In genomic region chr16:87128230-87128629, GRCm38 (mm10) we compare ENCODE assay signal across 8 mouse cellular contexts.
A peak's percentile ranks its signal among the peaks of the same experiment; 100 is the strongest.
DNase-seq lines count a peak whose midpoint lies in the region; ATAC-seq and TF ChIP-seq lines count a peak whose summit lies in the region.

No protein-coding gene starts in this region.

- H3K4me1 ChIP-seq in midbrain, embryonic 11.5 days (ENCODE audit: control insufficient read depth, insufficient read depth, low read length) = no peaks in the 10 kb centered on the region
- no peaks in the 10 kb centered on the region for H3K4me1 ChIP-seq in midbrain, embryonic 10.5 days
- no peaks in the 10 kb centered on the region for H3K4me1 ChIP-seq in forebrain, postnatal 0 days (ENCODE audit: insufficient read depth)
- no peaks in the 10 kb centered on the region for H3K4me1 ChIP-seq in neural tube, embryonic 12.5 days

- no peaks in the 10 kb centered on the region for H3K36me3 ChIP-seq in midbrain, embryonic 11.5 days (ENCODE audit: control insufficient read depth, insufficient read depth, low read length)
- H3K36me3 ChIP-seq in midbrain, embryonic 10.5 days = no peaks in the 10 kb centered on the region
- H3K36me3 ChIP-seq in forebrain, postnatal 0 days (ENCODE audit: insufficient read depth) = no peaks in the 10 kb centered on the region
- no peaks in the 10 kb centered on the region for H3K36me3 ChIP-seq in neural tube, embryonic 12.5 days

- no peak overlapping the region for H3K27ac ChIP-seq in midbrain, embryonic 11.5 days (ENCODE audit: low read depth, low read length)
- no peak overlapping the region for H3K27ac ChIP-seq in midbrain, embryonic 10.5 days (replicated peaks)
- no peak overlapping the region for H3K27ac ChIP-seq in forebrain, postnatal 0 days (ENCODE audit: low read depth, low read length)
- no peak overlapping the region for H3K27ac ChIP-seq in neural tube, embryonic 12.5 days

- 79% methylated on average over 13 of the region's 13 CpGs for WGBS in midbrain, embryonic 11.5 days
- 80% methylated on average over 13 of the region's 13 CpGs for WGBS in midbrain, embryonic 10.5 days
- 41% methylated on average over 13 of the region's 13 CpGs for WGBS in forebrain, postnatal 0 days
- 74% methylated on average over 13 of the region's 13 CpGs for WGBS in neural tube, embryonic 12.5 days

- no peak overlapping the region for H3K4me3 ChIP-seq in midbrain, embryonic 11.5 days (ENCODE audit: low read depth, low read length)
- H3K4me3 ChIP-seq in midbrain, embryonic 10.5 days = no peak overlapping the region
- peak overlapping the region; percentile 32 for H3K4me3 ChIP-seq in forebrain, postnatal 0 days (ENCODE audit: low read depth, low read length)
- no peak overlapping the region for H3K4me3 ChIP-seq in neural tube, embryonic 12.5 days

- TF ChIP-seq CTCF in forebrain, postnatal 0 days (IDR thresholded peaks at IDR 0.05; ENCODE audit: low read depth) = no peak

- H3K9me3 ChIP-seq in midbrain, embryonic 11.5 days (ENCODE audit: control insufficient read depth, low read length) = no peaks in the 10 kb centered on the region
- H3K9me3 ChIP-seq in midbrain, embryonic 10.5 days (replicated peaks) = no peaks in the 10 kb centered on the region
- H3K9me3 ChIP-seq in forebrain, postnatal 0 days (ENCODE audit: low read length) = no peaks in the 10 kb centered on the region
- H3K9me3 ChIP-seq in neural tube, embryonic 12.5 days = no peaks in the 10 kb centered on the region

- H3K4me2 ChIP-seq in midbrain, embryonic 11.5 days = no peak overlapping the region
- H3K4me2 ChIP-seq in forebrain, postnatal 0 days (ENCODE audit: low read depth) = peak overlapping the region; percentile 51
- H3K4me2 ChIP-seq in neural tube, embryonic 12.5 days (replicated peaks) = no peak overlapping the region

- intact Hi-C loops in left cerebral cortex, postnatal 10 days (cut with DNase I) = no loop called here

- DNase-seq in midbrain, embryonic 11.5 days (ENCODE audit: low spot score, missing footprints) = no peak
- no peak for DNase-seq in midbrain, embryonic 10.5 days (ENCODE audit: low spot score)
- peak; percentile 71 for DNase-seq in forebrain, postnatal 0 days
- peak; percentile 20 to 84 for DNase-seq in left cerebral cortex, postnatal 10 days (ENCODE audit: extremely low spot score in 1 of 2, low spot score in 2 of 2)
- DNase-seq in spleen, postnatal 36 days (ENCODE audit: low spot score in 2 of 2) = no peak

- no peak overlapping the region for H3K9ac ChIP-seq in midbrain, embryonic 11.5 days (ENCODE audit: low read length)
- H3K9ac ChIP-seq in forebrain, postnatal 0 days = 0 out of 2 replicates have a peak overlapping the region, but pooled peaks have one; percentile 14
- H3K9ac ChIP-seq in neural tube, embryonic 12.5 days = no peak overlapping the region

- no peaks in the 10 kb centered on the region for H3K27me3 ChIP-seq in midbrain, embryonic 11.5 days (ENCODE audit: control insufficient read depth, insufficient read depth, low read length)
- H3K27me3 ChIP-seq in midbrain, embryonic 10.5 days (ENCODE audit: low read depth, poor library complexity, severe bottlenecking) = no peaks in the 10 kb centered on the region
- no peaks in the 10 kb centered on the region for H3K27me3 ChIP-seq in forebrain, postnatal 0 days (ENCODE audit: insufficient read depth, low read length)
- no peaks in the 10 kb centered on the region for H3K27me3 ChIP-seq in neural tube, embryonic 12.5 days (replicated peaks)

- ATAC-seq in midbrain, embryonic 11.5 days (ENCODE audit: low FRiP score) = peak; percentile 49; the same call in 1 of the 2 replicates
- ATAC-seq in forebrain, postnatal 0 days = peak; percentile 81
- ATAC-seq in hematopoietic stem cell, adult 5-6 weeks (replicated peaks in 1 of 2; ENCODE audit: insufficient read depth in 1 of 2, low FRiP score in 2 of 2, low TSS enrichment in 1 of 2, low read depth in 1 of 2, poor library complexity in 2 of 2, severe bottlenecking in 2 of 2) = peak; percentile 75 to 90
- 0 out of 2 replicates have a peak, but pooled peaks have one; percentile 33 for ATAC-seq in neural tube, embryonic 12.5 days (ENCODE audit: low FRiP score, low read depth)
- ATAC-seq in inflammation-experienced regulatory T-cells, adult 6 months = no peak

Comparison
In these comparisons a context has a peak if more than half of its experiments do, and no peak if none do; other contexts are left out.
1. DNase-seq: peak in forebrain, postnatal 0 days (single experiment) and left cerebral cortex, postnatal 10 days (2 of 2); none in midbrain, embryonic 11.5 days (single experiment), midbrain, embryonic 10.5 days (single experiment) and spleen, postnatal 36 days (0 of 2).